Mouse (Mus musculus) testis, postnatal 10 days (tissue): ENCODE results near the gene Gm21969.

Source experiments
- DNase-seq: peaks from one replicate; pipeline ENCODE4 v3.0.0; 2021; ENCODE audit warnings: low spot score

The Gm21969 gene

GRCm38 (mm10) chr4:139602357-139603244 lies at the start of gene Gm21969:
Gm21969 (plus strand) TSS chr4:139603186.
- DNase-seq: peak; percentile 78

- DNase-seq: peak; percentile 58
Observed at GRCm38 (mm10) chr4:139555235-139555634, 47.8 kb upstream of the Gm21969 start.

GRCm38 (mm10) chr4:139555951-139556350 lies 47.0 kb upstream of the Gm21969 start:
- peak; percentile 60 for DNase-seq

GRCm38 (mm10) chr4:139568361-139568760 lies 34.6 kb upstream of the Gm21969 start:
- no peak for DNase-seq

- DNase-seq: no peak
Observed at GRCm38 (mm10) chr4:139570756-139571155, 32.2 kb upstream of the Gm21969 start.

- DNase-seq: no peak
Observed at GRCm38 (mm10) chr4:139572928-139573512, 30.0 kb upstream of the Gm21969 start.

GRCm38 (mm10) chr4:139574156-139574798 lies 28.7 kb upstream of the Gm21969 start:
- peak; percentile 100 for DNase-seq

GRCm38 (mm10) chr4:139574799-139575672 lies 27.9 kb upstream of the Gm21969 start:
- DNase-seq: peak; percentile 70

- DNase-seq: no peak
Observed at GRCm38 (mm10) chr4:139575673-139576003, 27.3 kb upstream of the Gm21969 start.

GRCm38 (mm10) chr4:139576251-139576880 lies 26.6 kb upstream of the Gm21969 start:
- DNase-seq: no peak

- DNase-seq: no peak
Observed at GRCm38 (mm10) chr4:139577006-139577405, 26.0 kb upstream of the Gm21969 start.

GRCm38 (mm10) chr4:139578389-139578788 lies 24.6 kb upstream of the Gm21969 start:
- no peak for DNase-seq

- no peak for DNase-seq
Observed at GRCm38 (mm10) chr4:139579003-139579402, 24.0 kb upstream of the Gm21969 start.

- no peak for DNase-seq
Observed at GRCm38 (mm10) chr4:139579466-139579865, 23.5 kb upstream of the Gm21969 start.

GRCm38 (mm10) chr4:139580663-139581336 lies 22.2 kb upstream of the Gm21969 start:
- DNase-seq: no peak

- no peak for DNase-seq
Observed at GRCm38 (mm10) chr4:139581427-139582051, 21.4 kb upstream of the Gm21969 start.

GRCm38 (mm10) chr4:139582346-139582745 lies 20.6 kb upstream of the Gm21969 start:
- no peak for DNase-seq

GRCm38 (mm10) chr4:139582903-139583302 lies 20.1 kb upstream of the Gm21969 start:
- DNase-seq: no peak

GRCm38 (mm10) chr4:139583629-139584245 lies 19.2 kb upstream of the Gm21969 start:
- no peak for DNase-seq

- DNase-seq: no peak
Observed at GRCm38 (mm10) chr4:139584704-139585103, 18.3 kb upstream of the Gm21969 start.
